Mouse (Mus musculus) MEL (cell line): ENCODE measurements around the gene Nudt19. TPM values are rescaled to one million over a fixed set of nuclear protein-coding genes. Genes with fewer than 3 reads are reported as not detected.

ENCODE experiments used
- DNase-seq: peaks from one replicate; pipeline ENCODE4 v3.0.0; 2011; ENCODE audit warnings: low read depth, low spot score
- H3K27ac ChIP-seq: 2 replicates; pipeline ENCODE4 v1.5.1; 2012; ENCODE audit warnings: low read depth, mild to moderate bottlenecking, control low read depth, low read length, moderate library complexity; ENCODE audit not compliant: control insufficient read depth
- H3K27me3 ChIP-seq, 2 experiments: fragments of 150-350 bp in 1 of 2; sonication (generic) in 1 of 2; 2 replicates each; pipeline ENCODE4 v1.6.1; 2012; ENCODE audit warnings: low read length in 2 of 2, mild to moderate bottlenecking in 2 of 2, improper control_type of control experiment in 1 of 2, moderate library complexity in 1 of 2; ENCODE audit not compliant: insufficient read depth in 2 of 2, control insufficient read depth in 1 of 2
- H3K36me3 ChIP-seq, 2 experiments: 2 replicates each; pipeline ENCODE4 v1.6.1; 2012 to 2014; ENCODE audit warnings: low read length in 2 of 2, improper control_type of control experiment in 1 of 2, inconsistent platforms in 1 of 2, mild to moderate bottlenecking in 1 of 2; ENCODE audit not compliant: insufficient read depth in 2 of 2, control insufficient read depth in 1 of 2
- H3K4me1 ChIP-seq, 2 experiments: fragments of 150-350 bp in 1 of 2; sonication (generic) in 1 of 2; 2 replicates each; pipeline ENCODE4 v1.6.1; 2012; ENCODE audit warnings: low read length in 2 of 2, improper control_type of control experiment in 1 of 2, mild to moderate bottlenecking in 1 of 2; ENCODE audit not compliant: insufficient read depth in 2 of 2, control insufficient read depth in 1 of 2
- H3K4me3 ChIP-seq, 2 experiments: fragments of 150-350 bp in 1 of 2; sonication (generic) in 1 of 2; 2 replicates each; pipeline ENCODE4 v1.5.1; 2012; ENCODE audit warnings: low read depth in 2 of 2, low read length in 2 of 2, mild to moderate bottlenecking in 2 of 2, moderate library complexity in 2 of 2, control low read depth in 1 of 2, improper control_type of control experiment in 1 of 2; ENCODE audit not compliant: control insufficient read depth in 1 of 2, insufficient read depth in 1 of 2
- H3K79me2 ChIP-seq: 2 replicates; pipeline ENCODE4 v1.6.1; 2012; ENCODE audit warnings: mild to moderate bottlenecking, low read length, moderate library complexity; ENCODE audit not compliant: control insufficient read depth, poor library complexity, insufficient read depth
- H3K9ac ChIP-seq: 2 replicates; pipeline ENCODE4 v1.6.1; 2012; ENCODE audit warnings: low read depth, mild to moderate bottlenecking, control low read depth, low read length, moderate library complexity; ENCODE audit not compliant: control insufficient read depth, poor library complexity, severe bottlenecking
- H3K9me3 ChIP-seq: fragments of 150-350 bp; sonication (generic); replicated peaks from 2 replicates; pipeline ENCODE4 v1.6.1; 2012; ENCODE audit warnings: mild to moderate bottlenecking, low read length, improper control_type of control experiment, moderate library complexity; ENCODE audit not compliant: insufficient read depth
- BHLHE40 ChIP-seq: IDR thresholded peaks from 2 replicates; pipeline ENCODE4 v1.6.1; 2012; ENCODE audit warnings: low read depth, mild to moderate bottlenecking, inconsistent platforms, low read length, improper control_type of control experiment, borderline replicate concordance
- CHD1 ChIP-seq: IDR thresholded peaks from 2 replicates; pipeline ENCODE4 v1.6.1; 2012; ENCODE audit warnings: low read depth, mild to moderate bottlenecking, inconsistent platforms, low read length, improper control_type of control experiment
- CHD2 ChIP-seq: IDR thresholded peaks from 2 replicates; pipeline ENCODE4 v1.6.1; 2011; ENCODE audit warnings: low read length, improper control_type of control experiment
- EP300 ChIP-seq, 2 experiments: IDR thresholded peaks; 2 replicates each; pipeline ENCODE4 v1.6.1; 2011; ENCODE audit warnings: improper control_type of control experiment in 2 of 2, low read length in 2 of 2, low read depth in 1 of 2, mild to moderate bottlenecking in 1 of 2
- ETS1 ChIP-seq: IDR thresholded peaks from 2 replicates; pipeline ENCODE4 v1.6.1; 2012; ENCODE audit warnings: low read depth, mild to moderate bottlenecking, inconsistent platforms, low read length, improper control_type of control experiment, moderate library complexity
- GABPA ChIP-seq: IDR thresholded peaks from 2 replicates; pipeline ENCODE4 v1.6.1; 2012; ENCODE audit warnings: low read depth, mild to moderate bottlenecking, inconsistent platforms, low read length, improper control_type of control experiment, moderate library complexity
- GATA1 ChIP-seq: IDR thresholded peaks from 2 replicates; pipeline ENCODE4 v1.6.1; 2011; ENCODE audit warnings: low read depth, low read length, improper control_type of control experiment
- HCFC1 ChIP-seq: IDR thresholded peaks from 2 replicates; pipeline ENCODE4 v1.6.1; 2012; ENCODE audit warnings: low read depth, mild to moderate bottlenecking, inconsistent platforms, low read length, improper control_type of control experiment, moderate library complexity
- MAX ChIP-seq: IDR thresholded peaks from 2 replicates; pipeline ENCODE4 v1.6.1; 2011; ENCODE audit warnings: low read length, improper control_type of control experiment
- MAZ ChIP-seq: IDR thresholded peaks from 2 replicates; pipeline ENCODE4 v1.6.1; 2012; ENCODE audit warnings: low read depth, mild to moderate bottlenecking, inconsistent platforms, low read length, improper control_type of control experiment
- MEF2A ChIP-seq: IDR thresholded peaks from 2 replicates; pipeline ENCODE4 v1.6.1; 2014; ENCODE audit warnings: low read depth, mild to moderate bottlenecking, inconsistent platforms, low read length, improper control_type of control experiment; ENCODE audit not compliant: poor library complexity, insufficient replicate concordance, severe bottlenecking; ENCODE audit errors: extremely low read depth
- MXI1 ChIP-seq: IDR thresholded peaks from 2 replicates; pipeline ENCODE4 v1.6.1; 2011; ENCODE audit warnings: mild to moderate bottlenecking, low read depth, low read length, improper control_type of control experiment
- MYB ChIP-seq: IDR thresholded peaks from 2 replicates; pipeline ENCODE4 v1.6.1; 2011; ENCODE audit warnings: mild to moderate bottlenecking, low read depth, low read length, improper control_type of control experiment
- MYC ChIP-seq: IDR thresholded peaks from 2 replicates; pipeline ENCODE4 v1.6.1; 2011; ENCODE audit warnings: low read depth, mild to moderate bottlenecking, low read length, improper control_type of control experiment, moderate library complexity
- POLR2A ChIP-seq, 2 experiments: IDR thresholded peaks; 2 replicates each; pipeline ENCODE4 v1.6.1; 2011 to 2012; ENCODE audit warnings: low read length in 2 of 2, mild to moderate bottlenecking in 2 of 2, control low read depth in 1 of 2, improper control_type of control experiment in 1 of 2, low read depth in 1 of 2, moderate library complexity in 1 of 2; ENCODE audit not compliant: control insufficient read depth in 1 of 2, insufficient read depth in 1 of 2, poor library complexity in 1 of 2
- POLR2AphosphoS2 ChIP-seq: IDR thresholded peaks from 2 replicates; pipeline ENCODE4 v1.6.1; 2011; ENCODE audit warnings: low read length, improper control_type of control experiment
- RAD21 ChIP-seq: IDR thresholded peaks from 2 replicates; pipeline ENCODE4 v1.6.1; 2011; ENCODE audit warnings: mild to moderate bottlenecking, low read depth, low read length, improper control_type of control experiment
- RCOR1 ChIP-seq: IDR thresholded peaks from 2 replicates; pipeline ENCODE4 v1.6.1; 2012; ENCODE audit warnings: low read depth, mild to moderate bottlenecking, inconsistent platforms, low read length, improper control_type of control experiment
- SIN3A ChIP-seq: IDR thresholded peaks from 2 replicates; pipeline ENCODE4 v1.6.1; 2012; ENCODE audit warnings: low read length, improper control_type of control experiment, inconsistent platforms
- TAL1 ChIP-seq: IDR thresholded peaks from 2 replicates; pipeline ENCODE4 v1.6.1; 2012; ENCODE audit warnings: mild to moderate bottlenecking, inconsistent platforms, low read length, moderate library complexity, mixed read lengths
- TCF12 ChIP-seq: IDR thresholded peaks from 2 replicates; pipeline ENCODE4 v1.6.1; 2014; ENCODE audit warnings: low read depth, mild to moderate bottlenecking, inconsistent platforms, low read length, improper control_type of control experiment, moderate library complexity
- USF1 ChIP-seq: IDR thresholded peaks from 2 replicates; pipeline ENCODE4 v1.6.1; 2014; ENCODE audit warnings: low read depth, mild to moderate bottlenecking, inconsistent platforms, low read length, improper control_type of control experiment, moderate library complexity
- USF2 ChIP-seq, 2 experiments: IDR thresholded peaks; 2 replicates each; pipeline ENCODE4 v1.6.1; 2011 to 2012; ENCODE audit warnings: improper control_type of control experiment in 2 of 2, low read length in 2 of 2, borderline replicate concordance in 1 of 2, inconsistent platforms in 1 of 2, low read depth in 1 of 2, mild to moderate bottlenecking in 1 of 2; ENCODE audit not compliant: insufficient read depth in 1 of 2
- ZMIZ1 ChIP-seq: IDR thresholded peaks from 2 replicates; pipeline ENCODE4 v1.6.1; 2012; ENCODE audit warnings: low read depth, mild to moderate bottlenecking, inconsistent platforms, low read length, improper control_type of control experiment, moderate library complexity
- polyA plus RNA-seq, 2 experiments: library from polyadenylated mRNA; stranded (reverse) in 1 of 2; unstranded in 1 of 2; fragments of >175 nt in 1 of 2; fragments of >200 nt in 1 of 2; gene quantifications; 2 replicates each; pipeline versions ENCODE4 v1.2.1 to v1.2.4; 2012; ENCODE audit warnings: low replicate concordance in 2 of 2, low read depth in 1 of 2; ENCODE audit not compliant: insufficient read length in 2 of 2, insufficient read depth in 1 of 2, missing spikeins in 1 of 2
- total RNA-seq: library from RNA; depleted of rRNA; stranded (reverse); fragments of 300-350 nt; gene quantifications from 2 replicates; pipeline ENCODE4 v1.2.3, GENCODE M21; 2012

The Nudt19 gene
- total and polyA plus RNA-seq, 3 experiments, result 67.6 to 631 (median 89.1) TPM

- no peak for TF ChIP-seq RAD21
- TF ChIP-seq TAL1, result peak; percentile 83
- TF ChIP-seq MEF2A, result no peak
- no peak for TF ChIP-seq POLR2AphosphoS2
- TF ChIP-seq MAZ, result peak; percentile 65
- peak; percentile 95 for TF ChIP-seq MAX
- TF ChIP-seq USF2 (IDR thresholded peaks at IDR 0.05; ENCODE audit: borderline replicate concordance in 1 of 2, insufficient read depth in 1 of 2, low read depth in 1 of 2, low read length in 2 of 2), result peak; percentile 23 to 78; a peak in 2 of 4 replicates
- TF ChIP-seq MXI1, result peak; percentile 93
- TF ChIP-seq TCF12, result peak; percentile 93
- peak; percentile 86 for TF ChIP-seq SIN3A
- TF ChIP-seq RCOR1, result peak; percentile 71; the same call in 1 of the 2 replicates
- peak; percentile 89 to 91 for TF ChIP-seq EP300 (IDR thresholded peaks at IDR 0.05; ENCODE audit: low read depth in 1 of 2, low read length in 2 of 2)
- TF ChIP-seq GATA1, result peak; percentile 92
- TF ChIP-seq ETS1, result peak; percentile 87
- TF ChIP-seq MYB, result peak; percentile 30; the same call in 1 of the 2 replicates
- no peak for TF ChIP-seq GABPA
- TF ChIP-seq USF1, result peak; percentile 96
- TF ChIP-seq BHLHE40, result peak; percentile 96
- TF ChIP-seq MYC, result peak; percentile 78
- Histone ChIP-seq H3K27ac (peak overlapping the region; percentile 62), H3K36me3 (peaks cover 16 to 17% of the 10 kb centered on the region in 2 experiments), H3K27me3 (no peaks in the 10 kb centered on the region), H3K79me2 (no peaks in the 10 kb centered on the region), H3K4me1 (peaks cover 0 to 18% of the 10 kb centered on the region in 2 experiments; a peak in 3 of 4 replicates), H3K4me3 (no peak overlapping the region), H3K9me3 (no peaks in the 10 kb centered on the region), H3K9ac (no peak overlapping the region)
- DNase-seq, result peak; percentile 81
These were observed 45.0 kb upstream of the Nudt19 start for GRCm38 (mm10) chr7:35601106-35601505.

- Histone ChIP-seq H3K27ac (no peak overlapping the region), H3K4me1 (peaks cover 0 to 18% of the 10 kb centered on the region in 2 experiments; a peak in 3 of 4 replicates), H3K79me2 (no peaks in the 10 kb centered on the region), H3K27me3 (no peaks in the 10 kb centered on the region), H3K36me3 (peaks cover 17% of the 10 kb centered on the region in 2 experiments), H3K9me3 (no peaks in the 10 kb centered on the region), H3K9ac (no peak overlapping the region), H3K4me3 (no peak overlapping the region)
- peak; percentile 17 for DNase-seq
- no peak for TF ChIP-seq POLR2A (IDR thresholded peaks at IDR 0.05; ENCODE audit: control insufficient read depth in 1 of 2, insufficient read depth in 1 of 2, low read depth in 1 of 2, low read length in 2 of 2, poor library complexity in 1 of 2)
- TF ChIP-seq SIN3A, result no peak
- TF ChIP-seq TAL1, result no peak
- TF ChIP-seq TCF12, result no peak
- TF ChIP-seq CHD1, result no peak
- TF ChIP-seq MAZ, result no peak
- TF ChIP-seq CHD2, result no peak
- TF ChIP-seq ETS1, result no peak
- no peak for TF ChIP-seq USF2 (IDR thresholded peaks at IDR 0.05; ENCODE audit: borderline replicate concordance in 1 of 2, insufficient read depth in 1 of 2, low read depth in 1 of 2, low read length in 2 of 2)
- TF ChIP-seq RCOR1, result no peak
- no peak for TF ChIP-seq HCFC1
- no peak for TF ChIP-seq MEF2A
- no peak for TF ChIP-seq ZMIZ1
These were observed 43.9 kb upstream of the Nudt19 start for GRCm38 (mm10) chr7:35600031-35600430.
